Mouse (Mus musculus): Measurements from ENCODE around the gene Pnpt1. TPM values are rescaled to one million over a fixed set of nuclear protein-coding genes. Genes with fewer than 3 reads are reported as not detected.

The Pnpt1 gene
- polyA plus RNA-seq, 1 experiment from 2014 or later, result 29.0 TPM

GRCm38 (mm10) chr11:29179319-29179718 is 48.8 kb downstream of the Pnpt1 start:
- 98% methylated on average over 1 of the region's 1 CpGs for WGBS
- Histone ChIP-seq H3K9me3 (no peaks in the 10 kb centered on the region), H3K9ac (replicated peaks) (no peak overlapping the region), H3K27me3 (no peaks in the 10 kb centered on the region), H3K4me3 (no peak overlapping the region), H3K4me1 (peaks cover 14% of the 10 kb centered on the region), H3K27ac (replicated peaks) (no peak overlapping the region), H3K4me2 (replicated peaks) (no peak overlapping the region), H3K36me3 (peaks cover 11% of the 10 kb centered on the region)
- no peak for ATAC-seq (replicated peaks)

- 21% methylated on average over 3 of the region's 3 CpGs for WGBS
- peak; percentile 77 for ATAC-seq (replicated peaks)
- no peaks in the 10 kb centered on the region for H3K9me3 ChIP-seq
These were observed 50.1 kb downstream of the Pnpt1 start for GRCm38 (mm10) chr11:29180657-29181056.

GRCm38 (mm10) chr11:29181751-29182150 is 51.2 kb downstream of the Pnpt1 start:
- no peaks in the 10 kb centered on the region for H3K27me3 ChIP-seq
- no peak overlapping the region for H3K4me3 ChIP-seq
- peaks cover 10% of the 10 kb centered on the region for H3K4me1 ChIP-seq
- H3K36me3 ChIP-seq, result peaks cover 29% of the 10 kb centered on the region
- H3K9ac ChIP-seq (replicated peaks), result no peak overlapping the region
- ATAC-seq (replicated peaks), result no peak
- no peak overlapping the region for H3K4me2 ChIP-seq (replicated peaks)
- H3K27ac ChIP-seq (replicated peaks), result no peak overlapping the region
- H3K9me3 ChIP-seq, result no peaks in the 10 kb centered on the region
- WGBS, result 94% methylated on average over 5 of the region's 5 CpGs

More at GRCm38 (mm10) chr11:29180657-29181056, 50.1 kb downstream of the Pnpt1 start:
- Histone ChIP-seq H3K27me3 (no peaks in the 10 kb centered on the region), H3K4me2 (replicated peaks) (no peak overlapping the region), H3K9ac (replicated peaks) (no peak overlapping the region), H3K27ac (replicated peaks) (0 out of 2 replicates have a peak overlapping the region, but pooled peaks have one; percentile 19), H3K4me3 (no peak overlapping the region), H3K36me3 (peaks cover 19% of the 10 kb centered on the region), H3K4me1 (peaks cover 10% of the 10 kb centered on the region)

- Histone ChIP-seq H3K9me3 (no peaks in the 10 kb centered on the region), H3K27me3 (no peaks in the 10 kb centered on the region), H3K36me3 (peaks cover 45% of the 10 kb centered on the region), H3K4me1 (no peaks in the 10 kb centered on the region), H3K4me3 (no peak overlapping the region), H3K4me2 (replicated peaks) (no peak overlapping the region), H3K9ac (replicated peaks) (no peak overlapping the region), H3K27ac (replicated peaks) (no peak overlapping the region)
- 86% methylated on average over 2 of the region's 2 CpGs for WGBS
- ATAC-seq (replicated peaks), result no peak
These were observed 58.4 kb downstream of the Pnpt1 start for GRCm38 (mm10) chr11:29188981-29189380.

- no peak overlapping the region for H3K9ac ChIP-seq (replicated peaks)
- ATAC-seq (replicated peaks), result no peak
- no peaks in the 10 kb centered on the region for H3K4me1 ChIP-seq
- H3K27ac ChIP-seq (replicated peaks), result no peak overlapping the region
- peaks cover 43% of the 10 kb centered on the region for H3K36me3 ChIP-seq
- H3K4me2 ChIP-seq (replicated peaks), result no peak overlapping the region
- H3K4me3 ChIP-seq, result no peak overlapping the region
- H3K27me3 ChIP-seq, result no peaks in the 10 kb centered on the region
- no peaks in the 10 kb centered on the region for H3K9me3 ChIP-seq
- 86% methylated on average over 5 of the region's 5 CpGs for WGBS
These were observed 73.1 kb downstream of the Pnpt1 start for GRCm38 (mm10) chr11:29203653-29204052.

GRCm38 (mm10) chr11:29209774-29210173 is 79.2 kb downstream of the Pnpt1 start:
- no peak overlapping the region for H3K4me2 ChIP-seq (replicated peaks)
- peaks cover 43% of the 10 kb centered on the region for H3K36me3 ChIP-seq
- WGBS, result 90% methylated on average over 2 of the region's 2 CpGs
- ATAC-seq (replicated peaks), result no peak
- no peaks in the 10 kb centered on the region for H3K9me3 ChIP-seq
- no peak overlapping the region for H3K4me3 ChIP-seq
- no peak overlapping the region for H3K27ac ChIP-seq (replicated peaks)
- no peaks in the 10 kb centered on the region for H3K27me3 ChIP-seq
- H3K9ac ChIP-seq (replicated peaks), result no peak overlapping the region
- no peaks in the 10 kb centered on the region for H3K4me1 ChIP-seq

Other genes with a start within 250 kb of the Pnpt1 start
- 93.1 and 93.6 TPM in 2 replicates for gene Ppp4r3b, start 42.1 kb downstream of the Pnpt1 start, polyA plus RNA-seq (2015; fragmentation: Nextera tagmentation; extraction: Ambion mirVana)
- 89.8 and 98.0 TPM in 2 replicates for gene Cfap36, start 116.7 kb downstream of the Pnpt1 start, polyA plus RNA-seq (2015; fragmentation: Nextera tagmentation; extraction: Ambion mirVana)
- gene Ccdc88a, start 242.9 kb downstream of the Pnpt1 start, polyA plus RNA-seq (2015; fragmentation: Nextera tagmentation; extraction: Ambion mirVana), result 101 and 105 TPM in 2 replicates